Mouse (Mus musculus) induced T-regulatory cell, adult 2 months (primary cell): ENCODE results near the gene Mcidas.
A peak's percentile ranks its signal among the peaks of the same experiment; 100 is the strongest.

Experiments used
- DNase-seq: peaks from one replicate; pipeline ENCODE4 v3.0.0-alpha.2; 2012; ENCODE audit warnings: low read depth

Mcidas gene

DNA sequence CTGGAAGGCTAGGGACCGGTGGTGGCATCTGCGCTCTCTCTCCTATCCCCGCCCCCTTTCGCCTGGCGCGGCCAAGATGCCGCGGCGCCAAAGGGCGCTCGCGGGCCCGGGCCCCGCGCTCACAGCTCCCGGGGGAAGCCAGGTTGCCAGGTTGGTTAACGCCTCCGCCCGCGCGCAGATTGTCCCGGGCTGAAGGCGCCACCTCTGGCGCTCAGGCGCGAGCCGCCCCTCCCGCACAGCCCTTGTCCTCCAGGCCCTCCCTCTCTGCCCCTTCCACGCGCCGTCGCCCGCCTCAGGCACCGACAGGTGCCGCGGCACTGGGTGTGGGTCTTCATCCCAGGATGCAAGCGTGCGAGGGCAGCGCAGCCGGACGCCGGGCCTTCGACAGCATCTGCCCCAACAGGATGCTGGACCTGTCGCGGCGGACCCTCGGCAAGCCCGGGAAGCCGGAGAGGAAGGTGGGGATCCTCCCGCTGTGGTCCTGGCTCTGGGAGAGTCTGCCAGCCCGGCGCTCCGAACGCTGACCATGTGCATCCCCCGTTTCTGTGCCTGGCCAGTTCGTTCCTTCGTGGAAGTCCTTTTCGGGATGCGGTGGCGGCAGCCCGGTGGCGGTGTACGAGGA lies at the start of gene Mcidas:
Gene Mcidas (plus strand): TSS at position 315 of the 622 bp plus-strand sequence.
- peak; percentile 53 for DNase-seq

DNA sequence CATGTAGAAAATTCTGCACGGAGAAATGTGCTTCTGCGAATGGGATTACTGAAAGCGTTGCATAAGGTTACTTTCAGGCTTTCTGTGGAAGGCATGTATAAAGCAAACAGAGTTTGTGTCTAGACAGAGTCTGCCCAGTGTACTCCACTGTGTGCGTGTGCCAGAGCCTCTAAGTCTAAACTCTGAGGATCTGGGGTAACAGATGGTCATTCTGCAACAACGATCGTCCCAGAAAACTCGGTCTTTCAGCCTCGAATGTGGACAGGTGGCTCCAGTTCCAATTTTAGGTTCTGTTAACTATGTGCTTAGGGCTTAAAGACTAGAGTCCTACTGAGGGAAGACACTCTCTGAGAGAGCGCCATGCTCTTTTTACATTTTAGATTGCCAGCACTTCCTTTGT lies 48.3 kb upstream of the Mcidas start:
- DNase-seq, result no peak

DNA sequence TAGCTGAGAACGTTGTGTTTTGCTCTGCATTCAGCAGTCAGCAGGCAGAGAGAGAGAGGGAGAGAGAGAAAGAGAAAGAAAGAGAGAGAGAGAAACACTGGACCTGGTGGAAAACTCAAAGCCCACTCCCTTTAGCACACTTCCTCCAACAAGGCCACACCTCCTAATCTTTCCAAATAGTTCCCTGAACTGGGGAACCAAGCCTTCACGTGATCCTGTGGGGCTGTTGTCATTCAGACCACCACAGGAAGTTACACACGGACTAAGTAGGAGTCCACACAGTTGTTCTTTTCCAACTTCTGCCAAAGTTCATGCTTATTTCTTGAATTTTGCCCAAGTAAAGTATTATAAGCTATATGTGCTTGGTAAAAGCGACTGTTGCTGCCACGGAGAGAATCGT lies 47.7 kb upstream of the Mcidas start:
- no peak for DNase-seq

- DNase-seq, result no peak
Measured at GRCm38 (mm10) chr13:112954067-112954466, 39.6 kb upstream of the Mcidas start.

DNA sequence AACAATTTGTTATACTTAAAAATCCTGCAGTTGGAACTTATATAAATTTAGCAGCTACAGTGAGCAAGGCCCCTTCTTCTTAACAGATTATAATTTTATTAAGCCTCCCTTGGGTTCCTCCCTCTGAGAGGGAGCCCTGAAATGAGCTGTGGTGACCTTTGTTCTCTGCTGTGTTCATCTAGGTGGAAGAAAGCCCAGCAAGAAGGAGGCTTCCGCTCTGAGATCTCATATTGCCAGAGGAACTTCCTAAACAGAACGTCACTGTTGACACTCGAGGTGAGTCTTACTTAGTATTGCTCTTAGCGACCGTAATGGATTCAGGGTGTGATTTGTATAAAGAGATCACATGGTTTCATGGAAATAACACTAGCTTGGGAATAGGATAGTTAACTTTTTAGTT lies 30.6 kb upstream of the Mcidas start:
- DNase-seq, result no peak

- DNase-seq, result no peak
Measured at GRCm38 (mm10) chr13:112964421-112964820, 29.2 kb upstream of the Mcidas start.

DNA sequence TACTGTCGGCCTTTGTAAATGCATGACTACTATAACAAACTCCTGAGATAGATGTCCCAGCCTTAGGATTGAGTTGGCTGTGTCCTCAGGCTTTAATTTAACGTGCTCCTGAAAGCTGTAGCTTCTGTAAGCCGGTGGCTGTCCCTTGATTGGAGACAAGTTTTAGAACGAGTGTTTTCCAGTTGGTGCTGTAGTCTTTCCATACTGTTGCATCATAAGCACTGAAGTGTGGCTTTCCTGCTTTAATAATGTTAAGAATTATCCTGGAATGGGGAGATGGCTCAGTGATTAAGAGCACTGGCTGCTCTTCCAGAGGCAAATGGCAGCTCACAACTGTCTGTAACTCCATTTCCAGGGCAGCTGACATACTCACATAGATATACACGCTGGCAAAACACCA lies 26.4 kb upstream of the Mcidas start:
- no peak for DNase-seq

DNA sequence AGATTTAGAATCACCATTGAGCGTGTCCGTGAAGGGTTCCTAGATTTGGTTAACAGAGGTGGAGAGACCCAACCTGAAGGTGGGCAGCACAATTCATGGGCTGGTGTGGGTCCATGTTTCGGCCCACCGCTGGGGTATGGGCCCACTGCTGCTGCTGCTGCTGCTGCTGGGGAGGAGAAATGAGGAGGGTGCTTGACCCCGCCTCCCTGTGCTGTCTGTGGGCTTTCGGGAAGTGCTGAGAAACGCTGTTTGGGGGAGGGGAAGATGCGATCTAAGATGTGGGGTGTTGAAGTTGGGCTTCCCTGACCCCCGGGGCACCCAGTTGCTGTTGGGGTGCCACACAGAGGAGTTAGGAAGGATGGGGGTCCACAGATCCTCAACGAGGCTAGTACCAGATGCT lies 16.9 kb upstream of the Mcidas start:
- no peak for DNase-seq

GRCm38 (mm10) chr13:112985605-112986450 lies 7.8 kb upstream of the Mcidas start:
- no peak for DNase-seq

DNA sequence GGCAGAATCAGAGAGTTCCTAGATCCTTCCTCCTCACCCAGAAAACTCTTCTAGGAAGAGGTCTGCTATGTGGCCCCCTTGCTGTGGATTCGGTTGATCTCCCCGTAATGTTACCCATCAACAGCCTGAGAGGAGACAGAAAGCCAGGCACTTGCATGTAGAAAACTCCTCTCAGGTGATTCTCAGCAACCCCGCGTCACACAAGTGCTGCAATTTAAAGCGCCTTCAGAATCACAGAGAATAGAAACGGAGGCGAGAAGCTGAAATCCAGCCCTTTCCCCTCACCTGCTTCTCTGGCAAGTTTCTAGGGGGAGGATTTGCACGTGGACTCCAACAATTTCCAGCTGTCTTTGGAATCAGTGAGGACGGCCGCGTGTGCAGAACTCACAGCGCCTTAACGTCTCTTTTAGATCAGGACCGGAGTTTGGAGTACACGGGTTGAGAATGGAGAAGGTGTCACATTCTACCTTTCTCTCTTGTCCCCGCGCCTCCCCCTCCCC lies 7.1 kb upstream of the Mcidas start:
- peak; percentile 46 for DNase-seq

- peak; percentile 94 for DNase-seq
Measured at GRCm38 (mm10) chr13:112987532-112987943, 6.1 kb upstream of the Mcidas start, which contains the start of gene Ccno. Gene Ccno (plus strand): TSS chr13:112987802.

DNA sequence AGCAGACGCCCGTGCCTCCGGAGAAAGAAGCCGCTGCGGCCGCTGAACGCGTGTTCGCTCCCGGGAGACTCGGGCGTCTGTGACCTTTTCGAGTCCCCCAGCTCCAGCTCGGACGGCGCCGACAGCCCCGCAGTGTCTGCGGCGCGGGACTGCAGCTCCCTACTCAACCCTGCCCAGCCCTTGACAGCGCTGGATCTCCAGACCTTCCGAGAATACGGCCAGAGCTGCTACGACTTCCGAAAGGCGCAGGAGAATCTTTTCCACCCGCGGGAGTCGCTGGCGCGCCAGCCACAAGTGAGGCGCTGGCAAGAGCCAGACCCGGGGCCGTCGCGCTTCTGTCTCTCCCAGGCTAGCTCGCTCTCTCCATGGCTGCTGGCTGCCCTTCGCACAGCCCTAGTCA lies 5.7 kb upstream of the Mcidas start:
- no peak for DNase-seq

DNA sequence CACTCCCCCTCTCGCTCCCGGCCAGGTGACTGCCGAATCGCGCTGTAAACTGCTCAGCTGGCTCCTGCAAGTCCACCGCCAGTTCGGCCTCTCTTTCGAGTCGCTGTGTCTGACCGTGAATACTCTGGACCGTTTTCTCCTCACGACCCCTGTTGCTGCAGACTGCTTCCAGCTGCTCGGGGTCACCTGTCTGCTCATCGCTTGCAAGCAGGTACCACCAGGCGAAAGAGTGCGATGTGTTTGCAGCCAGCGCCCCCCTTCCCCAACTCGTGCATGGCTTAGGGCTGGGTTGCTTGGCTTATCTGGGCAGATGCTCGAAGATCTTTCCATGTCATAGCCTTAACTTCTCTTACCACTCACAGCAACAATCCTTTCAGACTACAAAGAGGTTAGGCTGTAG lies 4.8 kb upstream of the Mcidas start:
- no peak for DNase-seq

GRCm38 (mm10) chr13:112989541-112989940 lies 4.1 kb upstream of the Mcidas start:
- peak; percentile 39 for DNase-seq

DNA sequence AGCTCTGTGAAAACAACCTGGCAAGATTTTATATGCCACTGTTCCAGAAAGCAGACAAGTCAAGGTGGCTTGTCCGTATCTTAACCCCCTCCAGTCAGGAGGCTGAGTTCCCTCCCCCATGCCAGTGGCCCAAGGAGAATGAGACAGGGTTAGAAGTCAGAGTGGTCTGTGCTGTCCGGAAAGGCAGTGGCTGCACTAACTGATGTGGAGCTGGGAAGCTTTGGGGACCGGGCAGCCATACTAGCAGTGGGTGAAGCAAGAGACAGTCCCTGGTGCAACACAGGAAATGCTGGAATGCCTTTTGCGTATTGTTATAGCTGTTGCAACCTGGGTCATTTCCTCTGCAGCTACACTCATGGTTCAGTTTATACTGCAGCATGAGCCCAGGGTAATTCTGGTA lies 3.3 kb upstream of the Mcidas start:
- DNase-seq, result peak; percentile 36

DNA sequence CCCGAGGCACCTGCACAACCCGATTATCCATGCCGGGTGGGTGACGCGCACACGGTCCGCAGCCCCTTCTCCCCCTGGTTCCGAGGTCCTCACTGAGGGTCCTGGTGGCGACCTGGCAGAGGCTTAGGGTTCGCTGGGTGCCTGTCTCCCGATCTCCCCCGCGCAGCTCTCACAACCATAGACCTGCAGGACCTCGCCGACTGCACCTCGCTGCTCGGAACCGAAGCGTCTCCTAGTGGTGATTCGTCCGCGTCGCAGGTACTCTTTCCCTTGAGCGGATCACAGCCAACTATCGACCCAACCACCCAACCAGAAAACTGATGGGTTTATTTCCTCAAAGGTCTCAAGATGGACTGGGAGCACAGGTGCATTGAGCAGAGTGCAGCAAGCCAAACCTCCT lies 546 bp downstream of the Mcidas start:
- peak; percentile 85 for DNase-seq

DNA sequence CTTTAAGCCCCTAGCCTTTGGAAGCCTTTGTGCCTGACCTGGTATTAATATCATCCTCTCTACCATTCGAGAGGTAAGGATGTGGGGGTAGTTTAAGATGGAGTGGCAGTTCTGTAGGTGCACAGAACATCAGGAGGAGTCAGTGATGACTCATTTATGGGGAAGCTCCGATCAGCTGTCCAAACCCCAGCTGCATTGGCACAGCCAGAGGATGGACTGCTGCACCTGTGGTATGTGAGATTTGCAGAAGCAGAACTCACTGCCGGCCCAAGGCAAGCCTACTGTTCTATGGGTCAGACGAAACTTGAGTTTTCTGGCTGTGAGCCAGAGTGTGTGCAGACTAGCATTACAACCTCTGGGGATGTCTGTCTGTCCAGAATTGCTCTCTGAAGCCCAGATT lies 2.8 kb downstream of the Mcidas start:
- DNase-seq, result no peak

DNA sequence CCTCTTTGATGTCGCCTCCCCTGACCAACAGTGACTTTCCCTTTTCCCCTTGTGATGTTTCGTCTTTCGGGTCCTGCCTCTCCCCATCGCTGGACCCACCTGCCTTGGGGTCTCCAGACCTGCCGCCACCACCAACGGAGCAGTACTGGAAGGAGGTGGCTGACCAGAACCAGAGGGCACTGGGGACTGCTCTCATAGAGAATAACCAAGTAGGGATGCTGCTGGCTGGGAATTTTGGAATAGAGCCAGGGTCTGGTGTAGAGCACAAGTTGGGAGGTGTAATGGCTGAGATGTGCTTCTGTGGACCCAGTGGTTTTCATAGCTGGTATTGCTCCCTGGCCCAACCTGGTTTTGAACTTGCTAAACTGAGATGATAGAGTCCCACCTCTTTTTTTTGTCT lies 3.7 kb downstream of the Mcidas start:
- DNase-seq, result no peak

DNA sequence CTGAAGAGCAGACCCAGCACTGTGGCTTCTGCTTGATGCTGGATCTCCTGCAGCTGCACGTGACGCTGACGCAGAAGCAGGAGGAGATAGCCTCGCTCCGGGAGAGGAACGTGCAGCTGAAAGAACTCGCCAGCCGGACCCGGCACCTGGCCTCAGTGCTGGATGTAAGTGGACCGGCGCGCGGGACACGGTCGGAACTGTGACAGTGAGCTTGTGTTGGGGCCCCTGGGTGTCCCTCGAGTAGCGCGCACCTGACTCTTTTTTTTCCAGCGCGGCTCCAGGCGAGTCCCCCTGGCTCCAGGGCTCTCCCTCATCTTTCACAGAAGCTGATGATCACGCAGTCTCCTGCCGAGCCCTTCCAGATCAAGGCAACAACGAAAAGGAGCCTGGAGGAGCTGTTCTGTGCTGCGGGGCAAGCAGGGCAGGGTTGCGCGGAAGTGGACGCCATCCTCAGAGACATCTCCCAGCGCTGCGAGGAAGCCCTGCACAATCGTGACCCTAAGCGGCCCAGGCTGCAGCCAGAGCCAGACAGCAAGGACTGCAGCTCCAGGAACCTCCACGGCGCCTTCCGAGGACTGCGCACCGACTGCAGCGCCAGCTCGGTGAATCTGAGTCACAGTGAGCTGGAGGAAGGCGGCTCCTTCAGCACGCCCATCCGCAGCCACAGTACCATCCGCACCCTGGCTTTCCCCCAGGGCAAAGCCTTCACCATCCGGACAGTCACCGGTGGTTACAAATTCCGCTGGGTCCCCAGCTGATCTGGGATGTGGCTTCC lies 5.0 kb downstream of the Mcidas start:
- peak; percentile 59 for DNase-seq

- DNase-seq, result no peak
Measured at GRCm38 (mm10) chr13:113000090-113000489, 6.4 kb downstream of the Mcidas start.

- DNase-seq, result no peak
Measured at GRCm38 (mm10) chr13:113000576-113001318, 7.1 kb downstream of the Mcidas start.

- DNase-seq, result no peak
Measured at GRCm38 (mm10) chr13:113012683-113013082, 19.0 kb downstream of the Mcidas start.
